Mouse (Mus musculus): ENCODE data around the gene Adamts9. TPM values are rescaled to one million over a fixed set of nuclear protein-coding genes. Genes with fewer than 3 reads are reported as not detected.

The Adamts9 gene
- polyA plus RNA-seq, 1 experiment from 2014 or later: 1.0 TPM

GRCm38 (mm10) chr6:92724394-92724793 is 218.9 kb downstream of the Adamts9 start:
- Histone ChIP-seq H3K9ac (ENCODE audit: low read depth, low read length) (no peak overlapping the region), H3K9me3 (replicated peaks; ENCODE audit: control insufficient read depth, low read length) (no peaks in the 10 kb centered on the region), H3K4me1 (ENCODE audit: control insufficient read depth, low read depth, low read length) (no peaks in the 10 kb centered on the region), H3K36me3 (ENCODE audit: control insufficient read depth, insufficient read depth) (no peaks in the 10 kb centered on the region), H3K27me3 (ENCODE audit: control insufficient read depth, insufficient read depth, low read depth, low read length) (no peaks in the 10 kb centered on the region), H3K4me3 (ENCODE audit: low read depth, low read length) (no peak overlapping the region), H3K4me2 (ENCODE audit: low read depth, low read length) (no peak overlapping the region), H3K27ac (ENCODE audit: low read length) (no peak overlapping the region)
- WGBS (ENCODE audit: insufficient replicate concordance): 57% methylated on average over 2 of the region's 2 CpGs
- ATAC-seq (ENCODE audit: low read depth): no peak

Other genes with a start within 250 kb of the Adamts9 start
- 0.16 and 0.35 TPM in 2 replicates for gene Prickle2, start 237.3 kb downstream of the Adamts9 start, polyA plus RNA-seq (2015; fragmentation: Nextera tagmentation; extraction: Ambion mirVana)
- 0.06 TPM in 1 of 2 replicates, not detected in the other for gene A730049H05Rik, start 127.0 kb downstream of the Adamts9 start, polyA plus RNA-seq (2015; fragmentation: Nextera tagmentation; extraction: Ambion mirVana)
- gene Gm15737, start 74.1 kb downstream of the Adamts9 start, polyA plus RNA-seq (2015; fragmentation: Nextera tagmentation; extraction: Ambion mirVana): not detected in 2 replicates